Mouse (Mus musculus) spleen, adult 2 months (tissue): Measurements from ENCODE around the gene Lpin2. TPM values are rescaled to one million over a fixed set of nuclear protein-coding genes. Genes with fewer than 3 reads are reported as not detected.

Experiments used
- DNase-seq, 2 experiments: peaks; one replicate each; pipeline versions ENCODE4 v3.0.0 to v3.0.0-alpha.2; 2012 to 2021; ENCODE audit warnings: low spot score in 2 of 2, low read depth in 1 of 2
- H3K27ac ChIP-seq: fragments of 200-500 bp; 2 replicates; pipeline ENCODE4 v1.5.1; 2012; ENCODE audit warnings: low read length, inconsistent platforms; ENCODE audit not compliant: insufficient read depth
- H3K27me3 ChIP-seq: fragments of 200-500 bp; 2 replicates; pipeline ENCODE4 v1.6.1; 2012; ENCODE audit warnings: mild to moderate bottlenecking, moderate library complexity, low read length, inconsistent platforms; ENCODE audit not compliant: control insufficient read depth, insufficient read depth
- H3K36me3 ChIP-seq: fragments of 200-500 bp; 2 replicates; pipeline ENCODE4 v1.6.1; 2012; ENCODE audit warnings: mild to moderate bottlenecking, low read length, inconsistent platforms; ENCODE audit not compliant: control insufficient read depth, insufficient read depth
- H3K4me1 ChIP-seq: fragments of 200-500 bp; 2 replicates; pipeline ENCODE4 v1.6.1; 2011; ENCODE audit warnings: inconsistent platforms; ENCODE audit not compliant: control insufficient read depth, insufficient read depth, insufficient read length
- H3K4me3 ChIP-seq: fragments of 200-500 bp; 2 replicates; pipeline ENCODE4 v1.5.1; 2011; ENCODE audit warnings: mild to moderate bottlenecking, inconsistent platforms; ENCODE audit not compliant: insufficient read depth, insufficient read length; ENCODE audit errors: extremely low read depth
- CTCF ChIP-seq: fragments of 200-500 bp; IDR thresholded peaks from 2 replicates; pipeline ENCODE4 v1.5.1; 2011; ENCODE audit warnings: mild to moderate bottlenecking, inconsistent platforms; ENCODE audit not compliant: insufficient read depth, insufficient read length, insufficient replicate concordance; ENCODE audit errors: extremely low read depth
- POLR2A ChIP-seq: fragments of 200-500 bp; IDR thresholded peaks from 2 replicates; pipeline ENCODE4 v1.6.1; 2011; ENCODE audit warnings: low read depth, low read length, inconsistent platforms
- WGBS: fragments of 180-500 bp; shearing (Covaris S2); methylation state at CpG from one replicate; pipeline ENCODE4 v1.1.7; 2018; 5-methylcytosine and 5-hydroxymethylcytosine counted together
- polyA plus RNA-seq: library from polyadenylated mRNA; depleted of rRNA; stranded (reverse); fragments of >200 nt; gene quantifications from 2 replicates; pipeline ENCODE4 v1.2.3, GENCODE M21; 2012

The Lpin2 gene
- polyA plus RNA-seq, 1 experiment = 13.4 TPM

DNA sequence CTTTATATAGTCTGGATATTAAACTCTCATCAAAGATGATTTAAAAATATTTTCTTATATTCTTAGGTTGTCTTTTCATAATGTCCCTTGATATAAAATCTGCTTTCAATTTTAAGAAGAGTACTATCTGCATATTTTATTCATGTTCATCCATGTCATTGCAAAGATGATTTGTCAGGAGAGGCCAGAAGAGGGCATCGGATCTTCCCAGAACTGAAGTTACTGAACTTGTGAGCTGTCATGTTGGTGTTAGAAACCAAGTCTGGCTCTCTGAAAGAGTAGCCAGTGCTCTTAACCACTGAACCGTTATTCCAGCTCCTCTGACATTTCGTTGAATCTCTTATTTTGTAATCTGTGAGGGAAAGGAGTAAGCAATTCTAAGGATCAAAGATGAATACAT, 17.0 kb downstream of the Lpin2 start:
- no peak for DNase-seq
- Histone ChIP-seq H3K4me1 (peaks cover 11% of the 10 kb centered on the region), H3K27ac (no peak overlapping the region), H3K4me3 (no peak overlapping the region), H3K36me3 (no peaks in the 10 kb centered on the region), H3K27me3 (no peaks in the 10 kb centered on the region)
- 77% methylated on average over 3 of the region's 3 CpGs for WGBS
- TF ChIP-seq CTCF (no peak), POLR2A (no peak)

DNA sequence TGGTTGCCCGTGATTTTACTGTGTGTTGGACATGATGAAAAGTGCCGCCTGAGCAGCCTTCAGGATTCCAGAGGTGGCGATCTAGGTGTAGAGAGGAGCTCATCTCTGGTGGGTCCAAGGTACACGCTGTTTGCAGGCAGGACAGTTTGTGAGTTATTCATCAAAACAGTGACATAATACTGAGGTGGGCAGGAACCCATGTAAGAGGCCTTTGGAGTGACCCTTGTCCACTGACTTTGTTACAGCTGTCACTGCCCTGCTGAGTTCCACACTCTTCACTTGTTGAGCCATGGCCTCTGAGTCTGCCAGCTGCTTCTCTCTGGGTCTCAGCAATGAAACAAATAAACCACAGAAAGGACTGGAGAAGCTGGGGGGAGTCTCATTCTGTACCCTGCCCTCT, 19.8 kb downstream of the Lpin2 start:
- no peak for DNase-seq
- H3K27ac ChIP-seq = no peak overlapping the region
- H3K27me3 ChIP-seq = no peaks in the 10 kb centered on the region
- peaks cover 2% of the 10 kb centered on the region for H3K4me1 ChIP-seq
- no peaks in the 10 kb centered on the region for H3K36me3 ChIP-seq
- no peak for TF ChIP-seq POLR2A
- no peak for TF ChIP-seq CTCF
- 95% methylated on average over 4 of the region's 4 CpGs for WGBS
- H3K4me3 ChIP-seq = no peak overlapping the region

DNA sequence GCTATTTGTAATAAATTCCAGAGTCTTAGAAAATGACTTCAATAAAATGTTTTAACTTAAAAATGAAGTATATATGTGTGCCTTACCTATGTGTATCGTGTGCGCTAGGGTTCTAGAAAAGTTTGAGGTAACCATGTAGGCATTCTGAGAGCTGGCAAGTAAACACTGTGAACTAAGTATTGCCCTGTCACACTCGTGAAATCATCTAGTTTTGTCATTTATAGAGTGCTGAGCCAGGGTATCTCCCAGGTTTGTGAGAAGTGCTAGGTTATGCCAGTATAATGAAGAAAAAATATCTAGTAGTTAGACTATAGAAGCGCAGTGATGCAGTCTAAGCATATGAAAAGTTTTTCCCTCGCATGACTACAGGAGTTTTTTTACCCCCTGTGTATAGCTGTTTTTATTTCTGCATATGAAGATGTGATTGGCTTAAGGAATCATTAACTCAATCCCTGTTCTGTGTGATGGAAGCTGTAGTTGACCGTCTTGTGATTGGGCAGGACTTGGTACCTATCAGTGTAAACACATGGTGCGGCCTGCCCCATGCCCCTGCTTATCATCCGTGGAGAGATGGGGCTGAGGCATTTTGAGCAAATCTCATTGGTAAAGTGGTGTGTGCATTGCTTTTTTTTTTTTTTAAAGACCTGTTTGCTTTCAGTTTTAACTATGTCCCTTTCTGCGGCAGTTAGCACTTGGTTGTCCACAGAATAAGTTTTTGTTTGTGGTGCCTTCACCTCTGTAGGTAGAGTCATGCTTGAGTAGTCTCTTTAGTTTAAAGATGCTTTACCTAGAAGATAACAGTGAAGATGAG, 21.8 kb downstream of the Lpin2 start:
- peaks cover 2% of the 10 kb centered on the region for H3K4me1 ChIP-seq
- TF ChIP-seq POLR2A = no peak
- no peak for TF ChIP-seq CTCF
- DNase-seq = no peak
- peak overlapping the region; percentile 40 for H3K4me3 ChIP-seq
- H3K36me3 ChIP-seq = no peaks in the 10 kb centered on the region
- 55% methylated on average over 9 of the region's 9 CpGs for WGBS
- H3K27me3 ChIP-seq = no peaks in the 10 kb centered on the region
- H3K27ac ChIP-seq = peak overlapping the region; percentile 46; the same call in 1 of the 2 replicates

DNA sequence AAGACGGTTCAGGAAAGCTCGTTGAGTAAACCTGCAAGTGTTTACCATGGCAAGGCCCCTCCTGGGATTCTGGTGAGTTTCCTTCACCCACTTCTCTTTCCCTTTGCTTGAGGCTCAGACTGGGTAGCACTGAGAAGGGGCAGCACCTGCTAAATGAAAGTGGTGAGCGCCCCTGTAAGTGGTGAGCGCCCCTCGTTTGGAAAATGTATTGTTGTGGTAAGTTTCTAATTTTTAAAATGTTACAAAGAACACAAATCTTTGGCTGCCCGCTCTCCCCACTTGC, 22.4 kb downstream of the Lpin2 start:
- WGBS = 15% methylated on average over 6 of the region's 6 CpGs
- Histone ChIP-seq H3K27me3 (no peaks in the 10 kb centered on the region), H3K36me3 (no peaks in the 10 kb centered on the region), H3K4me1 (peaks cover 5% of the 10 kb centered on the region), H3K4me3 (peak overlapping the region; percentile 40), H3K27ac (peak overlapping the region; percentile 46)
- TF ChIP-seq CTCF (no peak), POLR2A (no peak)
- no peak for DNase-seq

DNA sequence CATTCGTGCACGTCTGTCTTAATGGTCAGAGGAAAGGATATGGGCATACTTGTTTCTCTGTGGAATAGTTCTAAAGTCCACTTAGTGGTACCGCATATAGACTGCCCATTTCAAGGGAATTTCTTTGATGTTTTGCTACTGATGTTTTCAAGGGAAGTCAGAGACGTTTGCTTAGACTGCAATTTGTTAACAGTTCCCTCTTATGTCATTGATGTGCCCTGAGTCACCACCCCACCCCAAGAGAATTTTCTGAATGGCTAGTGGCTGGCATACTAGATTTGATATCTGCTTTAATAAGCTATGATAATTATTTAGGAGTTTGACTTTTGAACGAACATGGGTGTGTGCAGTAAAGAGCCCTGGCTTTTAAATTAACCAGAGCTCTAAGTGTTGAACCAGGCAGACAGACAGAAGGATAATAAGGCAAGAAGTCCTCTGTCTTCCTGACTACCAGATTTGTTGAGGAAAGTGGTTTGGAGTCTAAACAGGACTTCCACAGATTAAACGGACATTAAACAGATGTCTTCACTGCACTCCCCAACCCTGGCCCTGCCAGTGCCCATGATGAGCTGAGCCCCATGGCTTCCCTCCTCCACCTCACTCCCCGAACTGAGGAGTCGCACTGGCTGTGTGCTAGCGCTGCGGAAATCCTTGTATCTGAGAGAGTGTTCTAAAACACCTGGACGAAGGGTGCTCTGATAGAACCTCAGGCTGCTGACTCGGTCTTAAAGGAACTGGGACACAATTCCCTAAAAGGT, 24.0 kb downstream of the Lpin2 start:
- H3K4me3 ChIP-seq = no peak overlapping the region
- peaks cover 12% of the 10 kb centered on the region for H3K4me1 ChIP-seq
- H3K36me3 ChIP-seq = no peaks in the 10 kb centered on the region
- TF ChIP-seq CTCF (no peak), POLR2A (no peak)
- 78% methylated on average over 12 of the region's 12 CpGs for WGBS
- H3K27ac ChIP-seq = no peak overlapping the region
- no peak for DNase-seq
- H3K27me3 ChIP-seq = no peaks in the 10 kb centered on the region

DNA sequence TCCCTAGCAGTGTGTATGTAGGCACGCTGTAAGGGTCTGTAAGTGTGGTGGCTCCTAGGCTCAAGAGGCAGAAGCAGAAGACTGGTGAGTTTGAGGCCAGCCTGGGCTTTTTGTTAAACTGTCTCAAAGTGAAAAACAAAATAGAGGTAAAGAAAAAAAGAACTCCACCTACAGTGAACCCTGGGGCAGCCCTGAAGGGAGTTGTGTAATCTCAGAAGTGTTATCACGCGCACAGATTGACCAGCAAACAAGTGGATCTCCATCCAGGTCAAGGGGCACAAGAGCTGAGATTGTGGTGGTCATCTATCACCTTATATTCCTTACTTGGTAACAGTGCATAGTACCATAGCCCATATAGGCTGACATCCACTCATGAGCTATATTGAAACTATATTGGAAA, 24.9 kb downstream of the Lpin2 start:
- TF ChIP-seq POLR2A (no peak), CTCF (no peak)
- 93% methylated on average over 3 of the region's 3 CpGs for WGBS
- no peaks in the 10 kb centered on the region for H3K27me3 ChIP-seq
- peaks cover 13% of the 10 kb centered on the region for H3K4me1 ChIP-seq
- no peak overlapping the region for H3K4me3 ChIP-seq
- no peak overlapping the region for H3K27ac ChIP-seq
- no peak for DNase-seq
- H3K36me3 ChIP-seq = no peaks in the 10 kb centered on the region

DNA sequence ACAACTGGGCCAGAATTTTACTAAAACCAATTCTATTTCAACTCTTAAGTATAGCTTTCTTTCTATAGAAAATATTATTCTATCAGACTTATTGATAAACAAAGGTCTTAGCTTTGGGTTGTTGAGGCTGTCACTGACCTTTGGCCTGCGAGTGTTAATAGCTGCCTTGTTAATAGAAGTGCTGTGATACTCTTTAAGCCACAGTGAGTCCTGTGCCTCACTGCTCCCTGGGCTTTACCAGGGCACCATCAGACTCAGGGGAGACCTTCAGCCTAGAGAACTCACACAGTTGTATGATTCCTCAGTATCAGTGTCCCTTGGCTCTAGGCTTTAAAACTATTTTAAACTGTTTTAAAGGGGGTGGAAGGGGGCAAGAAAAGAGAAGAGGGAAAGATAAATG, 26.0 kb downstream of the Lpin2 start:
- WGBS = 97% methylated on average over 1 of the region's 1 CpGs
- H3K4me1 ChIP-seq = peaks cover 13% of the 10 kb centered on the region
- H3K4me3 ChIP-seq = no peak overlapping the region
- DNase-seq = no peak
- H3K27ac ChIP-seq = no peak overlapping the region
- H3K36me3 ChIP-seq = no peaks in the 10 kb centered on the region
- no peaks in the 10 kb centered on the region for H3K27me3 ChIP-seq
- TF ChIP-seq CTCF (no peak), POLR2A (no peak)
